Mouse (Mus musculus) stomach, embryonic 16.5 days (tissue): ENCODE measurements around the gene Cebpe. TPM values are rescaled to one million over a fixed set of nuclear protein-coding genes. Genes with fewer than 3 reads are reported as not detected.
A peak's percentile ranks its signal among the peaks of the same experiment; 100 is the strongest.

Source experiments
- ATAC-seq: fragments of 200-750 bp; cut with Nextera tagmentation; 2 replicates; pipeline ENCODE4 v1.8.0; 2017; ENCODE audit warnings: moderate number of reproducible peaks, moderate TSS enrichment; ENCODE audit not compliant: insufficient read depth, low FRiP score
- H3K27ac ChIP-seq: fragments of 300-500 bp; sonication (generic); 2 replicates; pipeline ENCODE4 v1.5.1; 2014; ENCODE audit warnings: low read length
- H3K27me3 ChIP-seq: fragments of 300-500 bp; sonication (generic); 2 replicates; pipeline ENCODE4 v1.6.1; 2014; ENCODE audit warnings: low read length, control low read depth, mixed read lengths; ENCODE audit not compliant: control insufficient read depth, insufficient read depth
- H3K36me3 ChIP-seq: fragments of 300-500 bp; sonication (generic); 2 replicates; pipeline ENCODE4 v1.6.1; 2014; ENCODE audit warnings: low read length; ENCODE audit not compliant: control insufficient read depth, insufficient read depth
- H3K4me1 ChIP-seq: fragments of 300-500 bp; sonication (generic); 2 replicates; pipeline ENCODE4 v1.6.1; 2014; ENCODE audit warnings: low read length, control low read depth, mixed read lengths; ENCODE audit not compliant: control insufficient read depth, insufficient read depth
- H3K4me2 ChIP-seq: fragments of 300-500 bp; sonication (generic); 2 replicates; pipeline ENCODE4 v1.6.1; 2014; ENCODE audit warnings: low read depth, low read length, mixed read lengths
- H3K4me3 ChIP-seq: fragments of 300-500 bp; sonication (generic); replicated peaks from 2 replicates; pipeline ENCODE4 v1.5.1; 2014; ENCODE audit warnings: mild to moderate bottlenecking, low read length
- H3K9ac ChIP-seq: fragments of 300-500 bp; sonication (generic); 2 replicates; pipeline ENCODE4 v1.6.1; 2014; ENCODE audit warnings: low read length
- H3K9me3 ChIP-seq: fragments of 300-500 bp; sonication (generic); replicated peaks from 2 replicates; pipeline ENCODE4 v1.6.1; 2016; ENCODE audit warnings: low read length, control low read depth; ENCODE audit not compliant: control insufficient read depth
- WGBS: fragments of 180-500 bp; shearing (Covaris S2); extraction: QIAGEN DNeasy Blood & Tissue Kit; methylation state at CpG from one replicate; pipeline ENCODE4 v1.1.7; 2014; 5-methylcytosine and 5-hydroxymethylcytosine counted together
- polyA plus RNA-seq: library from polyadenylated mRNA; unstranded; fragments of >200 nt; fragmentation: Nextera tagmentation; extraction: Ambion mirVana; gene quantifications from 2 replicates; pipeline ENCODE4 v1.2.1, GENCODE M21; 2015

Cebpe gene
- polyA plus RNA-seq, 1 experiment from 2014 or later: 0.88 TPM

DNA sequence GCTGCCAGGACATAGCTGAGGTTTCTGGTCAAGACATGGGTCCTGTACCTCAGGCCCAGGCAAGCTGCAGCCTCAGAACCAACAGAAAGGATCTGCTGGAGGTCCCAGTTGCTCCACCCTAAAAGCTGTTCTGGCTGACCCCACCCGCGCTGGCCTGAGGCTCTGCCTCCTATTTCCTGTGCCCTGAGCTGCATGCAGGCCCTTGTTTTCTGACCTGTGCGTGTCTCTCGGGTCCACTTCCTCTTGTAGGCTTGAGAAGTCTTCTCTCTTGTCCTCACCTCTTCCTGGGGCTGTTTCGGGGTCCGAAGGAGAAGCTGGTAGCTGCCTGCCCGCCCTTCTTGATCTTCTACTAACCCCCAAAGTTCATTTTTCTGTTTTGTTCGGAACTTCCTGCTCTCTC, 887 bp upstream of the Cebpe start:
- Histone ChIP-seq H3K9ac (no peak overlapping the region), H3K27me3 (no peaks in the 10 kb centered on the region), H3K4me1 (no peaks in the 10 kb centered on the region), H3K4me3 (no peak overlapping the region), H3K36me3 (no peaks in the 10 kb centered on the region), H3K9me3 (no peaks in the 10 kb centered on the region), H3K4me2 (no peak overlapping the region), H3K27ac (no peak overlapping the region)
- whole genome bisulfite sequencing: 67% methylated on average over 8 of the region's 8 CpGs
- ATAC-seq: no peak

DNA sequence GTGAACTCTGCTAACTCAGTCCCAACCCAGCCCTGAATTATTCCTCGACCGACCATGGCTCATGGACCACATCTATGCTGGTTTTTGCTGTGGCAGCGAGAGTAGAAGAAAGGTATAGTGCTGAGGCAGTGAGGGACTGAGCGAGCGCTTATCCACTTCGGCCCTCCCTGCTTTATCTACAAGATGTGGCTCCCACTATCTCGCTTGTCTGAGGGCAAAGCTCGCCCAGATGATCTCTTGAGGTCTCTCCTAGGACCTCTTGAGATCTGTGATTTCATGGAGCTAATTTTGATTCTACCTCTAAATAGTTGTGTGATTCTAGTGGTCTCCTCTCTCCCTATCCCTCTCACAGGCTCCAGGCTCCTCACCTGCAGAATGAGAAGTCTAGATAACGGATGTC, 2.9 kb downstream of the Cebpe start:
- Histone ChIP-seq H3K27me3 (no peaks in the 10 kb centered on the region), H3K36me3 (no peaks in the 10 kb centered on the region), H3K27ac (no peak overlapping the region), H3K9me3 (no peaks in the 10 kb centered on the region), H3K4me2 (no peak overlapping the region), H3K9ac (no peak overlapping the region), H3K4me3 (no peak overlapping the region), H3K4me1 (no peaks in the 10 kb centered on the region)
- ATAC-seq: no peak
- WGBS: 78% methylated on average over 9 of the region's 9 CpGs

- Histone ChIP-seq H3K4me2 (no peak overlapping the region), H3K36me3 (no peaks in the 10 kb centered on the region), H3K9ac (0 out of 2 replicates have a peak overlapping the region, but pooled peaks have one; percentile 23), H3K27ac (no peak overlapping the region), H3K27me3 (no peaks in the 10 kb centered on the region), H3K4me3 (no peak overlapping the region), H3K9me3 (no peaks in the 10 kb centered on the region), H3K4me1 (no peaks in the 10 kb centered on the region)
- no peak for ATAC-seq
- WGBS: 53% methylated on average over 17 of the region's 17 CpGs
These were observed 5.2 kb downstream of the Cebpe start for GRCm38 (mm10) chr14:54706589-54707320.

DNA sequence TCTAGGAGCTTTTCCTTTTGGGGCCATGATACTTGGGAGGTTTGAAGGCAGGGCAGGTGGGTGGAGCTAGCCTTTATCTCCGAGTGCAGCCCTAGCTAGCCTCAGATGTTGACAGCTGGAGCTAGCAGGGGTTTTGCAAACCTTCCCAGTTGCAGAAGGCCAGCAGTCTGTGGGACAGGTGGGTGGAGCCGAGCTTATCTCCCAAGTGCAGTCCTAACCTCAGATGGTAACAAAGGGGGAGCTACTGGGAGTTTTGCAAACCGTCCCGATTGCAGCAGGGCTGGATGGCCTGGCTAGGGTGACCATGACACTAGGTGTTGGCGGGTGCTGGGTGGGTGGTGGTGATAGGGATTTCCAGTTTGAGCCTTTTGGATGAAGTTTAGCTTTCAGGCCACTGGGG, 6.1 kb downstream of the Cebpe start:
- 25% methylated on average over 5 of the region's 5 CpGs for WGBS
- H3K4me3 ChIP-seq: no peak overlapping the region
- no peak overlapping the region for H3K4me2 ChIP-seq
- no peaks in the 10 kb centered on the region for H3K9me3 ChIP-seq
- H3K27ac ChIP-seq: no peak overlapping the region
- no peaks in the 10 kb centered on the region for H3K27me3 ChIP-seq
- H3K4me1 ChIP-seq: no peaks in the 10 kb centered on the region
- H3K9ac ChIP-seq: no peak overlapping the region
- H3K36me3 ChIP-seq: no peaks in the 10 kb centered on the region
- ATAC-seq: peak; percentile 9; the same call in 1 of the 2 replicates

GRCm38 (mm10) chr14:54703207-54703606, 8.8 kb downstream of the Cebpe start:
- Histone ChIP-seq H3K36me3 (no peaks in the 10 kb centered on the region), H3K4me1 (no peaks in the 10 kb centered on the region), H3K4me3 (no peak overlapping the region), H3K27ac (no peak overlapping the region), H3K9ac (no peak overlapping the region), H3K4me2 (no peak overlapping the region), H3K27me3 (no peaks in the 10 kb centered on the region), H3K9me3 (no peaks in the 10 kb centered on the region)
- no peak for ATAC-seq
- WGBS: 55% methylated on average over 10 of the region's 10 CpGs

GRCm38 (mm10) chr14:54701298-54701697, 10.7 kb downstream of the Cebpe start:
- Histone ChIP-seq H3K27me3 (no peaks in the 10 kb centered on the region), H3K36me3 (no peaks in the 10 kb centered on the region), H3K27ac (no peak overlapping the region), H3K4me3 (no peak overlapping the region), H3K9ac (no peak overlapping the region), H3K9me3 (no peaks in the 10 kb centered on the region), H3K4me1 (no peaks in the 10 kb centered on the region), H3K4me2 (no peak overlapping the region)
- WGBS: 7% methylated on average over 6 of the region's 6 CpGs
- ATAC-seq: no peak

DNA sequence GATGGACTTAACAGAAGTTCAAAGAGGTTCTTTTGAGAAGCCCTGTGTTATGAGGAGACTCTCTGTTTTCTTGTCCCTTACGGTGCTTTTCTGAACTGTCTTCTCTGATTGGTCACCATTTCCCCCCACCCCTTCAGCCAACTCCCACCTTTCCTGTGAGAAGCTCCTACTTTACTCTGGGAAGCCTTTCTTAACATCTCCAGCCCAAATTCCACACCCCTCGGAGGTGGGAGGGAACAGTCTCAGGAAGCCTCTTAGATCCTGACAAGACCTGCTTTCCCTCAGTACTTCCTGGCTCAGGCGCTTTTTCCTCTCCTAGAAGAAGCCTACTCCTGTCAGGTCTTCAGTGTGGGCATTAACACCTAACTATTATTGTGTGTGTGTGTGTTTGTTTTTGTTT, 12.4 kb downstream of the Cebpe start:
- Histone ChIP-seq H3K27ac (no peak overlapping the region), H3K9me3 (no peaks in the 10 kb centered on the region), H3K9ac (no peak overlapping the region), H3K4me3 (no peak overlapping the region), H3K27me3 (no peaks in the 10 kb centered on the region), H3K4me1 (no peaks in the 10 kb centered on the region), H3K4me2 (no peak overlapping the region), H3K36me3 (no peaks in the 10 kb centered on the region)
- no peak for ATAC-seq
- WGBS: 44% methylated on average over 3 of the region's 3 CpGs

DNA sequence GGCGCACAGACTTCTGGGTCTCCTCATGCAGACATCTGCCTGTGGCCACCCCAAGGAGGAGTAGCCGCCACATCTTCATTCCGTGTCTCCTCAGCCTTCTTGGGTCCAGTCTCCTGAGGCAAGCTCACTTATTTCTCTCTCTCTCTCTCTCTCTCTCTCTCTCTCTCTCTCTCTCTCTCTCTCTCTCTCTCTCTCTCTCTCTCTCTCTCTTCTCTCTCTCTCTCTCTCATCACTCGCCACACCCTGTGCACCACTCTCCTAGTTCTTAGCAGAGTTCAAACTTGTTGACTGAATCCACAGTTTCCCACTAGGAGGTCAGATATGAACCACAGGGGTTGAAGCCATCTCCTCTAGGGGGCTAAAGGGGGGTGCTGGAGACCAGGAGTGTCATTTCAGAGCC, 13.2 kb downstream of the Cebpe start, which contains the start of gene Gm29776:
Gm29776 (minus strand) TSS at position 101 of the 400 bp plus-strand sequence.
- 71% methylated on average over 4 of the region's 4 CpGs for WGBS
- H3K4me3 ChIP-seq: no peak within 1 kb of the TSS
- no peak for ATAC-seq
- no peaks in the 10 kb centered on the region for H3K4me1 ChIP-seq
- H3K27ac ChIP-seq: no peak within 1 kb of the TSS
- H3K9ac ChIP-seq: no peak within 1 kb of the TSS
- H3K4me2 ChIP-seq: no peak within 1 kb of the TSS
- no peaks in the 10 kb centered on the region for H3K36me3 ChIP-seq
- H3K27me3 ChIP-seq: no peaks in the 10 kb centered on the region
- H3K9me3 ChIP-seq: no peaks in the 10 kb centered on the region

GRCm38 (mm10) chr14:54696752-54697151, 15.2 kb downstream of the Cebpe start:
- H3K4me3 ChIP-seq: no peak overlapping the region
- no peaks in the 10 kb centered on the region for H3K4me1 ChIP-seq
- no peak overlapping the region for H3K4me2 ChIP-seq
- H3K9ac ChIP-seq: no peak overlapping the region
- no peaks in the 10 kb centered on the region for H3K36me3 ChIP-seq
- 80% methylated on average over 4 of the region's 4 CpGs for WGBS
- no peaks in the 10 kb centered on the region for H3K27me3 ChIP-seq
- H3K9me3 ChIP-seq: no peaks in the 10 kb centered on the region
- ATAC-seq: no peak
- no peak overlapping the region for H3K27ac ChIP-seq
